Mouse (Mus musculus) kidney, postnatal 0 days (tissue): ENCODE measurements around the gene Tln2. TPM values are rescaled to one million over a fixed set of nuclear protein-coding genes. Genes with fewer than 3 reads are reported as not detected.

Experiments
- ATAC-seq: fragments of 200-750 bp; cut with Nextera tagmentation; replicated peaks from 2 replicates; pipeline ENCODE4 v1.8.0; 2017; ENCODE audit warnings: low read depth, moderate number of reproducible peaks, moderate TSS enrichment, moderate library complexity; ENCODE audit not compliant: low FRiP score
- DNase-seq: peaks from one replicate; pipeline ENCODE4 v3.0.0-alpha.2; 2016; ENCODE audit warnings: low spot score
- H3K27ac ChIP-seq: fragments of 300-500 bp; sonication (generic); 2 replicates; pipeline ENCODE4 v1.5.1; 2014; ENCODE audit warnings: mild to moderate bottlenecking
- H3K27me3 ChIP-seq: fragments of 300-500 bp; sonication (generic); 2 replicates; pipeline ENCODE4 v1.6.1; 2014; ENCODE audit warnings: low read length, mixed read lengths; ENCODE audit not compliant: insufficient read depth
- H3K36me3 ChIP-seq: fragments of 300-500 bp; sonication (generic); 2 replicates; pipeline ENCODE4 v1.6.1; 2014; ENCODE audit warnings: low read length, mixed read lengths; ENCODE audit not compliant: insufficient read depth
- H3K4me1 ChIP-seq: fragments of 300-500 bp; sonication (generic); replicated peaks from 2 replicates; pipeline ENCODE4 v1.6.1; 2014; ENCODE audit warnings: antibody characterized with exemption, low read length, mixed read lengths; ENCODE audit not compliant: insufficient read depth
- H3K4me2 ChIP-seq: fragments of 300-500 bp; sonication (generic); 2 replicates; pipeline ENCODE4 v1.6.1; 2014; ENCODE audit warnings: mild to moderate bottlenecking, low read length, moderate library complexity, mixed read lengths
- H3K4me3 ChIP-seq: fragments of 300-500 bp; sonication (generic); replicated peaks from 2 replicates; pipeline ENCODE4 v1.5.1; 2014; ENCODE audit warnings: low read depth, low read length
- H3K9ac ChIP-seq: fragments of 300-500 bp; sonication (generic); 2 replicates; pipeline ENCODE4 v1.6.1; 2014; ENCODE audit warnings: low read depth, low read length
- H3K9me3 ChIP-seq: fragments of 300-500 bp; sonication (generic); replicated peaks from 2 replicates; pipeline ENCODE4 v1.6.1; 2016; ENCODE audit warnings: low read length, inconsistent platforms, mixed read lengths
- CTCF ChIP-seq: IDR thresholded peaks from 2 replicates; pipeline ENCODE4 v1.5.1; 2016; ENCODE audit warnings: antibody characterized with exemption, low read depth, mild to moderate bottlenecking, moderate library complexity
- WGBS: fragments of 180-500 bp; shearing (Covaris S2); extraction: QIAGEN DNeasy Blood & Tissue Kit; methylation state at CpG from one replicate; pipeline ENCODE4 v1.1.7; 2014; 5-methylcytosine and 5-hydroxymethylcytosine counted together
- polyA plus RNA-seq: library from polyadenylated mRNA; unstranded; fragments of >200 nt; fragmentation: Nextera tagmentation; extraction: Ambion mirVana; gene quantifications from 2 replicates; pipeline ENCODE4 v1.2.1, GENCODE M21; 2015

Gene Tln2
- 24.8 and 25.6 TPM in 2 replicates for polyA plus RNA-seq

DNA sequence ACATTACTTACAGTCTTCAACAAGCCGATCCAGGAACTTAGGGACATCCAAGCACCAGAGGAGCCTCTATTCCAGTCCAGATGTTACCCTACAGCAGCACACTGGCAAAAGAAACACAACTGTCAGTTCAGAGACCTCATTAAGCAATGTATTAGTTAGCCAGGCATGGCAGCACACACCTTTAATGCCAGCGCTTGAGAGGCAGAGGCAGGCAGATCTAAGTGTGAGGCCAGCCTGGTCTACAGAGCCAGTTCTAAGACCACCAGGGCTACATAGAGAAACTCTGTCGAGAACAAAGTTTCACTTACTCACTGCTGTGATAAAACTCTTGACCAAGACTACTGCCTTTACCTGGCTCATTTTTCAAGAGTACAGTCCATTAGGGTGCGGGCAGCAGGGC is at the start of gene Tln2:
Gene Tln2 (minus strand): TSS at position 101 of the 400 bp plus-strand sequence.
- Histone ChIP-seq H3K27me3 (no peaks in the 10 kb centered on the region), H3K27ac (no peak within 1 kb of the TSS), H3K9me3 (no peaks in the 10 kb centered on the region), H3K9ac (no peak within 1 kb of the TSS), H3K4me2 (no peak within 1 kb of the TSS), H3K4me3 (no peak within 1 kb of the TSS), H3K36me3 (no peaks in the 10 kb centered on the region), H3K4me1 (no peaks in the 10 kb centered on the region)
- WGBS = 88% methylated on average over 4 of the region's 4 CpGs
- DNase-seq = no peak
- no peak for TF ChIP-seq CTCF
- no peak for ATAC-seq

DNA sequence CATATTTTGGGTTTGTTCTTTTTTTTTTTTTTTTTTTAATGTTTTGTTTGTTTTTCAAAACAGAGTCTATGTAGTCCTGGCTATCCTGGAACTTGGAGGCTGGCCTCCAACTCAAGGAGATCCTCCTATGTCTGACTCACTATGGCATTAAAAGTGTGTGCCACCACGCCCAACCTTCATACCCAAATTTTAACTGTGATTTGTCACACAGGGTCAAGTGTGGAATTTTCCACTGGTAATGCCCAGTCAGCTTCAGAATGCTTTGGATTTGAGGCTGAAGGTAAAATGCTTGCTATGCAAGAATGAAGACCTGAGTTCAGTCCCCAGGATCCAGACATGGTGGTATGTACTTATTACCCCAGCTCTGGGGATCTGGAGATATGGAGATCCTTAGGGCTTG is 49.7 kb upstream of the Tln2 start:
- Histone ChIP-seq H3K9me3 (no peaks in the 10 kb centered on the region), H3K27me3 (no peaks in the 10 kb centered on the region), H3K4me3 (no peak overlapping the region), H3K4me2 (no peak overlapping the region), H3K4me1 (0 out of 2 replicates have a peak, but pooled peaks cover 11% of the 10 kb centered on the region), H3K36me3 (no peaks in the 10 kb centered on the region), H3K9ac (no peak overlapping the region), H3K27ac (no peak overlapping the region)
- WGBS = 95% methylated on average over 1 of the region's 1 CpGs
- no peak for TF ChIP-seq CTCF
- no peak for ATAC-seq
- DNase-seq = no peak

GRCm38 (mm10) chr9:67607786-67608366 is 48.4 kb upstream of the Tln2 start:
- no peak overlapping the region for H3K9ac ChIP-seq
- TF ChIP-seq CTCF = no peak
- 70% methylated on average over 9 of the region's 9 CpGs for WGBS
- no peak overlapping the region for H3K4me2 ChIP-seq
- 0 out of 2 replicates have a peak, but pooled peaks cover 10% of the 10 kb centered on the region for H3K4me1 ChIP-seq
- no peak overlapping the region for H3K4me3 ChIP-seq
- H3K9me3 ChIP-seq = no peaks in the 10 kb centered on the region
- ATAC-seq (no peak), DNase-seq (no peak)
- H3K27me3 ChIP-seq = no peaks in the 10 kb centered on the region
- H3K27ac ChIP-seq = no peak overlapping the region
- no peaks in the 10 kb centered on the region for H3K36me3 ChIP-seq

DNA sequence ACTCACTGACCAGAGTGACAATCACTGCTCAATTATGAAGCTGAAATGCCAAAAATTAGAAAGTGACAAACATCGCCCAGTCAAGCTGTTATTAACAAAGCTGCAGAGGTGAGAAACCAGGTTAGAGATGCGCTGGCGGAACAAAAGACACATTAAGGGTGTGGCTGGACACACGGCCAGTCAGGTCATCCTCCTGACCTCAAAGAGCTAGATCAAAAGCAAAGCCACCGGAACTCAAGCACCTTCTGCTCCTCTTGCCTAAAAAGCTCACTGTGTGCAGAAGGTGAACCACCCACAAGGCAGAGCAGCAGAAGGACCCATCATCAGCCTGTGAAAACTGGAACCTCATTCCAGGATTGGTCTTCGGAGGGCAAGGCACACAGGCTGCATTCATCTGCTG is 47.8 kb upstream of the Tln2 start:
- ATAC-seq = no peak
- no peak overlapping the region for H3K4me2 ChIP-seq
- TF ChIP-seq CTCF = no peak
- H3K9ac ChIP-seq = no peak overlapping the region
- WGBS = 73% methylated on average over 6 of the region's 6 CpGs
- no peaks in the 10 kb centered on the region for H3K9me3 ChIP-seq
- H3K4me1 ChIP-seq = 0 out of 2 replicates have a peak, but pooled peaks cover 10% of the 10 kb centered on the region
- H3K27me3 ChIP-seq = no peaks in the 10 kb centered on the region
- no peak overlapping the region for H3K27ac ChIP-seq
- H3K4me3 ChIP-seq = no peak overlapping the region
- no peaks in the 10 kb centered on the region for H3K36me3 ChIP-seq
- DNase-seq = no peak

DNA sequence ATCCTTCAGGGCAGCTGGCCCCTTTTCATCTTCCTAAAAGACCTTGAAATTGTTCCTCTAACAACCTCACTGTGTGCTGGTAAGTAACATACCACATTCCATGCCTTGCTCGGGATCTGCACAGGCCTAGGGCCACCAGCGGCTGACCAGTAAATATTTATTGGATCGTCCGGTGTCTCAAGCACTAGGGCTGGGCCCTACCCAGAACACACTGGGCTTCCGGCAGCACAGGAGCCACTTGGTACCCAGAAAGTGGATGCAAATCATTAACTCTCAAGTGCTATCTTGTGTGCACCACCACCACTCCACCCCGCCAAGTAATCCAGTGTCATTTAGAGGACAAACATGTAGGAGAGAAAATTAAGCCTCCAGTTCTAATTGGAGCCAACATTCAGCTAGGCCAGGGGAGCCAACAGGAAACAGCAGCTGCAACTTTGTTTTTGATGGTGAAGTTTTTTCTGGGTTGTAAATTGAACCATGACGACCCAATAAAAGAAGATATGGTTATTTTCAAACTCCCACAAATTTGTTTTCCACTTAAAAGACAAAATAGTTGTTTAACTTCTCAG is 46.4 kb upstream of the Tln2 start:
- Histone ChIP-seq H3K4me2 (no peak overlapping the region), H3K27me3 (no peaks in the 10 kb centered on the region), H3K9ac (no peak overlapping the region), H3K36me3 (no peaks in the 10 kb centered on the region), H3K27ac (peak overlapping the region; percentile 77), H3K4me3 (no peak overlapping the region), H3K9me3 (no peaks in the 10 kb centered on the region), H3K4me1 (0 out of 2 replicates have a peak, but pooled peaks cover 10% of the 10 kb centered on the region)
- no peak for TF ChIP-seq CTCF
- 19% methylated on average over 7 of the region's 7 CpGs for WGBS
- ATAC-seq = peak; percentile 73
- peak; percentile 87 for DNase-seq

GRCm38 (mm10) chr9:67604940-67605339 is 45.4 kb upstream of the Tln2 start:
- Histone ChIP-seq H3K27me3 (no peaks in the 10 kb centered on the region), H3K4me2 (no peak overlapping the region), H3K36me3 (no peaks in the 10 kb centered on the region), H3K4me1 (0 out of 2 replicates have a peak, but pooled peaks cover 10% of the 10 kb centered on the region), H3K27ac (no peak overlapping the region), H3K9ac (no peak overlapping the region), H3K9me3 (no peaks in the 10 kb centered on the region), H3K4me3 (no peak overlapping the region)
- no peak for ATAC-seq
- no peak for DNase-seq
- no peak for TF ChIP-seq CTCF
